Mouse (Mus musculus) heart, postnatal 0 days (tissue): ENCODE data around the gene Mllt10.

Source experiments
- CTCF ChIP-seq: IDR thresholded peaks from 2 replicates; pipeline ENCODE4 v1.5.1; 2016; ENCODE audit warnings: antibody characterized with exemption, control low read depth, low read depth
- EP300 ChIP-seq: IDR thresholded peaks from 2 replicates; pipeline ENCODE4 v1.6.1; 2016; ENCODE audit warnings: antibody characterized with exemption, low read depth

GRCm38 (mm10) chr2:18093858-18094257, 38.8 kb downstream of the Mllt10 start:
- TF ChIP-seq CTCF (no peak), EP300 (no peak)
